Mouse (Mus musculus): ENCODE data around the gene P2ry10b. TPM values are rescaled to one million over a fixed set of nuclear protein-coding genes. Genes with fewer than 3 reads are reported as not detected.

Gene P2ry10b
- 0.47 and 0.72 TPM in 2 replicates for polyA plus RNA-seq (2014; fragmentation: Nextera tagmentation; extraction: Ambion mirVana)

DNA sequence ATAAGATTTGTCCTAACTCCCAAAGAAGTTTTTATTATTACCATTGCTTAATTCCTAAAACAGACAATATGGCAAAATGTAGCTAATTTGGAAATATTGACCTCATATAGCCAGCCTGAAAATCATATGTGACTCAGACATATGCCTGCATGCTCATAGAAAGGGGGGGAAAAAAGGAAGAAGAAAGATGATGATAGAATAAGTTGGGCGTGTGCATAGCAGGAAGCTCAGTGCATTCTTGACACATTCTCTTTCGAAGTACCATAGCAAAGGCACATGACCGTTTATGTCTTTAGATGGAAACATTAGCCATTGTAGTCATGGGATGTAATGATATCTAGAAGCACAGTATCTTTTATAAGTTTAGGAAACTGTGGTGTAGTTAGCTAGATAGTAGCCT lies at the start of gene P2ry10b:
P2ry10b (plus strand) TSS at position 247 of the 400 bp plus-strand sequence.
- Histone ChIP-seq H3K27me3 (ENCODE audit: control insufficient read depth, insufficient read depth, low read length) (no peaks in the 10 kb centered on the region), H3K9me3 (ENCODE audit: control insufficient read depth, low read length) (no peaks in the 10 kb centered on the region), H3K4me2 (replicated peaks; ENCODE audit: low read depth, low read length) (no peak within 1 kb of the TSS), H3K27ac (ENCODE audit: low read depth, low read length) (no peak within 1 kb of the TSS), H3K4me1 (ENCODE audit: control insufficient read depth, insufficient read depth, low read length) (no peaks in the 10 kb centered on the region), H3K36me3 (ENCODE audit: control insufficient read depth, insufficient read depth, low read length) (no peaks in the 10 kb centered on the region), H3K4me3 (ENCODE audit: low read length) (no peak within 1 kb of the TSS), H3K9ac (ENCODE audit: low read depth, low read length) (no peak within 1 kb of the TSS)
- WGBS = 90% methylated on average over 3 of the region's 3 CpGs
- no peak for ATAC-seq (ENCODE audit: low FRiP score, low TSS enrichment)

DNA sequence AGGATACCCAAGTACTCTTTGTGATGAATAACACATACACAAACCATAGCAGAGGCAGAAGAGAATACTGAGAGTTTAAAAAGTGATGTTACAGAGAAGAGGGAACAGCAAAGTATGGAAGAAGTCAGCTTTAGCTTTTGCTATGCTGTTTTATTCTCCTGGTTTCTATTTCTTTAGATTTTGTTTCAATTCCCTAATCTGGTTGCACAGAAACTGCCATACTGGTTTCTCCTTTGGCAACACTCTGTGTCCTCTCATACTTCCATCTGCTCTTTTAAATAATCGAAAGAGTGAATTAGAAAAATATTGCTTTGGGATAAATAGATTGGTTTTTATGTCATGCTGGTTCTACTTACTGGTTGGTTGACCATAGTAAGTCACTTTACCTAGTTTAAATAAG lies 32.4 kb upstream of the P2ry10b start:
- Histone ChIP-seq H3K4me2 (replicated peaks; ENCODE audit: low read depth, low read length) (no peak overlapping the region), H3K9ac (ENCODE audit: low read depth, low read length) (no peak overlapping the region), H3K36me3 (ENCODE audit: control insufficient read depth, insufficient read depth, low read length) (no peaks in the 10 kb centered on the region), H3K27ac (ENCODE audit: low read depth, low read length) (no peak overlapping the region), H3K27me3 (ENCODE audit: control insufficient read depth, insufficient read depth, low read length) (no peaks in the 10 kb centered on the region), H3K4me1 (ENCODE audit: control insufficient read depth, insufficient read depth, low read length) (no peaks in the 10 kb centered on the region), H3K4me3 (ENCODE audit: low read length) (no peak overlapping the region), H3K9me3 (ENCODE audit: control insufficient read depth, low read length) (no peaks in the 10 kb centered on the region)
- ATAC-seq (ENCODE audit: low FRiP score, low TSS enrichment) = no peak
- 93% methylated on average over 1 of the region's 1 CpGs for WGBS

DNA sequence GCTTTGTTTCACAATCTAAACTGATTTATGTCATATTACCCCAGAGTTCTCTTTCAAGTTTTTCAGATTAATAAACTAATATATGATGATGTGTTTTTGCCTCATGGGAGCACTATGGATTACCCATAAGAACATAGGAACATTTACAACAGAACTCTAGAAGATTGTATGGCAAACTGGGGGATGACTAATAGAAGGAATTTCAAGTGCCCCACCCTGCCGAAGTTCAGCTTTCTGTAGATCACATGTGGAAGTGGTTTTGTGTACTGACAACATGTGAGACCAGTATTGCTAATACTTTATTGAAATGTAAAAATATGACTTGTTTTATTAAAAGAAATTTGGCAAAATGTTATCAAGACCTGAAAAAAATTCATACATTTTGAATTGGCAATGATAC lies 31.7 kb upstream of the P2ry10b start:
- no peak overlapping the region for H3K4me2 ChIP-seq (replicated peaks; ENCODE audit: low read depth, low read length)
- ATAC-seq (ENCODE audit: low FRiP score, low TSS enrichment) = no peak
- no peak overlapping the region for H3K4me3 ChIP-seq (ENCODE audit: low read length)
- no peak overlapping the region for H3K27ac ChIP-seq (ENCODE audit: low read depth, low read length)
- no peaks in the 10 kb centered on the region for H3K4me1 ChIP-seq (ENCODE audit: control insufficient read depth, insufficient read depth, low read length)
- WGBS = 91% methylated on average over 1 of the region's 1 CpGs
- no peaks in the 10 kb centered on the region for H3K36me3 ChIP-seq (ENCODE audit: control insufficient read depth, insufficient read depth, low read length)
- no peaks in the 10 kb centered on the region for H3K9me3 ChIP-seq (ENCODE audit: control insufficient read depth, low read length)
- H3K9ac ChIP-seq (ENCODE audit: low read depth, low read length) = no peak overlapping the region
- H3K27me3 ChIP-seq (ENCODE audit: control insufficient read depth, insufficient read depth, low read length) = no peaks in the 10 kb centered on the region

DNA sequence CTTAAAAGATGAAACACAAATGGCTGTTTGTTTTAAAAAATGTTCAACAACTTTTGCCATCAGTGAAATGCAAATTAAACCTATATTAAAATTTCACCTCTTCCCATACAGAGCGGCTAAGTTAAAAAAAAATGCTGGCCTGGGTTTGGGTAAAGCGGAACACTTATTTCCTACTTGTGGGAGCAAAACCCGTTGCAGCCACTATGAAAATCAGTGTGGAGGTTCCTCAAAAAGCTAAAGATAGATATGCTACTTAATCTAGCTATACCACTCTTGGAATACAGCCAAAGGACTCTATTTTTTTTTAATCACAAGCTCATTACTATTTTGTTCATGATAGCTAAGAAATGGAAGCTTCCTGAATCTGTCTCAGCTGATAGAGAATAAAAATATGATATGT lies 5.5 kb upstream of the P2ry10b start:
- Histone ChIP-seq H3K27me3 (ENCODE audit: control insufficient read depth, insufficient read depth, low read length) (no peaks in the 10 kb centered on the region), H3K36me3 (ENCODE audit: control insufficient read depth, insufficient read depth, low read length) (no peaks in the 10 kb centered on the region), H3K9ac (ENCODE audit: low read depth, low read length) (no peak overlapping the region), H3K4me3 (ENCODE audit: low read length) (no peak overlapping the region), H3K4me1 (ENCODE audit: control insufficient read depth, insufficient read depth, low read length) (no peaks in the 10 kb centered on the region), H3K27ac (ENCODE audit: low read depth, low read length) (no peak overlapping the region), H3K9me3 (ENCODE audit: control insufficient read depth, low read length) (no peaks in the 10 kb centered on the region), H3K4me2 (replicated peaks; ENCODE audit: low read depth, low read length) (no peak overlapping the region)
- no peak for ATAC-seq (ENCODE audit: low FRiP score, low TSS enrichment)
- 82% methylated on average over 3 of the region's 3 CpGs for WGBS

DNA sequence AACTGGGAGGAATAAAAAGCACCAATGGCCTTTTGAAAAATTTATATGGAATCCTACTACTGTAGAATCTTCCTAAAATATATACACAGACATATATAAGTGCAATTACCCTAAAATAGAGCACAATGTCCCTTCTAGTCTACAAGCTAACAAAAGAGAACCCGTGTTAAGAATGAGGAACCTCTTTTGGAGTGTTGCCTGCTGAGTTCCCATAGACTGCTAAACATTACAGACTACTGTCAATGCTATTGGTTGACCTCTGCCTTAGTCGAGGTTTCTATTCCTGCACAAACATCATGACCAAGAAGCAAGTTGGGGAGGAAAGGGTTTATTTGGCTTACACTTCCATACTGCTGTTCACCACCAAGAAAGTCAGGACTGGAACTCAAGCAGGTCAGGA lies 4.8 kb upstream of the P2ry10b start:
- H3K27me3 ChIP-seq (ENCODE audit: control insufficient read depth, insufficient read depth, low read length) = no peaks in the 10 kb centered on the region
- no peak overlapping the region for H3K9ac ChIP-seq (ENCODE audit: low read depth, low read length)
- no peak overlapping the region for H3K4me2 ChIP-seq (replicated peaks; ENCODE audit: low read depth, low read length)
- WGBS = 72% methylated on average over 2 of the region's 2 CpGs
- no peaks in the 10 kb centered on the region for H3K9me3 ChIP-seq (ENCODE audit: control insufficient read depth, low read length)
- no peaks in the 10 kb centered on the region for H3K36me3 ChIP-seq (ENCODE audit: control insufficient read depth, insufficient read depth, low read length)
- H3K4me1 ChIP-seq (ENCODE audit: control insufficient read depth, insufficient read depth, low read length) = no peaks in the 10 kb centered on the region
- H3K4me3 ChIP-seq (ENCODE audit: low read length) = no peak overlapping the region
- no peak overlapping the region for H3K27ac ChIP-seq (ENCODE audit: low read depth, low read length)
- ATAC-seq (ENCODE audit: low FRiP score, low TSS enrichment) = no peak

DNA sequence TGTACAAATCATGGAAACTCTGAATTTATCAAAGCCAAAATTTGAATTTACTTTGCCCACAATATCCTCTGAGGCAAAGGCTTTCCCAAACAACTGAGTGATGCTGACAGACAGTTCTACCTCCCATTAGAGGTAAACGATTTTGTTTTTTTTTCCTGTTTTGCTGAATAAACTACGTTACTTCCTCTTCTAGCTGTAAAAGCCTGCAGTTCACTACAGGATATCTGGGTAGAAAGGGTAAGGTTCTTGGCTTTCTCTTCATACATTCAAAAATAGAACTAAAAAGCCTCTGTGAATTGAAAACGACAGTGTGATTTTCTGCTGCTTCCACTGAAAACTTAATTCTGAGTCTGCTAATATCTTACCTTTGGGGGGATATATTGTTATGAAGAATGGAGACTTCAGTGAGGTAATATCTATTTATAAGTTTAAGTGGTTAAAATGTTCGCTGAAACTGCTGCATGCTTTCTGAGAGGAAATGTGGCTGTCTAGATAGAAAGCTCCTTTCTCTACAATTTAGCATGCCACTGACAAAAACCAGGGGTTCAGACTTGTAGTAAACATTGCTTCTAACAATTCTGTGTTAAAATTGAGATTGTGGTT lies 765 bp downstream of the P2ry10b start:
- Histone ChIP-seq H3K36me3 (ENCODE audit: control insufficient read depth, insufficient read depth, low read length) (no peaks in the 10 kb centered on the region), H3K27me3 (ENCODE audit: control insufficient read depth, insufficient read depth, low read length) (no peaks in the 10 kb centered on the region), H3K27ac (ENCODE audit: low read depth, low read length) (no peak overlapping the region), H3K4me2 (replicated peaks; ENCODE audit: low read depth, low read length) (no peak overlapping the region), H3K9ac (ENCODE audit: low read depth, low read length) (no peak overlapping the region), H3K9me3 (ENCODE audit: control insufficient read depth, low read length) (no peaks in the 10 kb centered on the region), H3K4me3 (ENCODE audit: low read length) (no peak overlapping the region), H3K4me1 (ENCODE audit: control insufficient read depth, insufficient read depth, low read length) (no peaks in the 10 kb centered on the region)
- 72% methylated on average over 4 of the region's 4 CpGs for WGBS
- no peak for ATAC-seq (ENCODE audit: low FRiP score, low TSS enrichment)

DNA sequence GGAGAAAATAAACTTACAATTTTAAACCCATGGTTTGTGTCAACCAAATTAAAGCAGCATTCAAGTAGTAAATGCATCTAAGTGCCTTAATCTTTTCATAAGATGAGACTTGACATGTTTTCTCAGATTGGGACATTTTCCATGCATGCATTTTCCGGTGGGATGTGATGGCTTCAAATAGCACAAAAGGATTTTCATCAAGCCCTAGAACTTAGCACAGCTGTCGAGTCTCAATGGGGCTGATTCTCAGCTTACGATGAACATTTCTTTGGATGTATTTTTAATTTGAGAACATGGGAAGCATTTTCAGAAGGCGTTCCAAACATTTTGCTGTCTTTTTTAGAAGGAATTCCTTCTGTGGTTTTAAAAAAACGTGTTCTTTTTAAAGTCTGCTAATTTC lies 1.3 kb downstream of the P2ry10b start:
- Histone ChIP-seq H3K27ac (ENCODE audit: low read depth, low read length) (no peak overlapping the region), H3K9me3 (ENCODE audit: control insufficient read depth, low read length) (no peaks in the 10 kb centered on the region), H3K27me3 (ENCODE audit: control insufficient read depth, insufficient read depth, low read length) (no peaks in the 10 kb centered on the region), H3K4me3 (ENCODE audit: low read length) (no peak overlapping the region), H3K36me3 (ENCODE audit: control insufficient read depth, insufficient read depth, low read length) (no peaks in the 10 kb centered on the region), H3K4me1 (ENCODE audit: control insufficient read depth, insufficient read depth, low read length) (no peaks in the 10 kb centered on the region), H3K9ac (ENCODE audit: low read depth, low read length) (no peak overlapping the region), H3K4me2 (replicated peaks; ENCODE audit: low read depth, low read length) (no peak overlapping the region)
- 66% methylated on average over 5 of the region's 5 CpGs for WGBS
- no peak for ATAC-seq (ENCODE audit: low FRiP score, low TSS enrichment)

DNA sequence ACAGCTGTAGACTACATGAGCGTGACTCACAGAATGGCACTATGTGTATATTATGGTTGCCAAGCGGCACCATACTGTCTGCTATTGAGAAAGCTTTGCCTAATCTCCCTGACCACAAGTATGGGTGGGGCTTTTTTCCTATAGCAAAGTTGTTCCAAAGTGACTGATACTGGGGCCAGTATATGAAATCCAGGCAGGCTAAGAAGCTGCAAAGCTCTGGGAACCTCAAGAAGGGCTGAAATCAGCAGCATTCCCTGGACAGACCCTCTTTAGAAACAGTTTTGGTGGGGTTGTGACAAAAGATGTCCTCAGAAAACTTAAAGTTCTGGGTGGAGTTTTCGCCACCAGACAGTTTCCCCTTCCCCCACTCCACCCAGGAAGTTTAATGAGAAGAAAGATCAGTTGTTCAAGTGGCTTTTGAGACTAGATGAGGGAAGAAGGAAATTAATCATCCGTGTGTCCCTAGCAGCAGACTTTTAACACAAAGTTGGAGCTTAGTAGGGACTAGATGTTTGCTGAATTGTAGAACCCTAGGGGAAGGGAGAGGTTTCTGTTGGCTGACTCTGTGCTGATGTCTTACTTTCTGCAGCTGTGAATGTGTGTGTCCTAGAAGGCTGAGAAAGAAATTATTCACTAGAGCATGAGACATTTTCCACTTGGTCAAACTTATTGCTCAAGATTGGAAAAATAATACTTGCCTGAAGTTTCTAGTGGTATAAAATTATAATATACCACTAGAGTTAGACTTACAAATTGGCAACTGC lies 2.2 kb downstream of the P2ry10b start:
- H3K27me3 ChIP-seq (ENCODE audit: control insufficient read depth, insufficient read depth, low read length) = no peaks in the 10 kb centered on the region
- 75% methylated on average over 4 of the region's 4 CpGs for WGBS
- no peaks in the 10 kb centered on the region for H3K4me1 ChIP-seq (ENCODE audit: control insufficient read depth, insufficient read depth, low read length)
- H3K9me3 ChIP-seq (ENCODE audit: control insufficient read depth, low read length) = no peaks in the 10 kb centered on the region
- no peak overlapping the region for H3K4me3 ChIP-seq (ENCODE audit: low read length)
- no peak overlapping the region for H3K27ac ChIP-seq (ENCODE audit: low read depth, low read length)
- ATAC-seq (ENCODE audit: low FRiP score, low TSS enrichment) = no peak
- no peaks in the 10 kb centered on the region for H3K36me3 ChIP-seq (ENCODE audit: control insufficient read depth, insufficient read depth, low read length)
- H3K4me2 ChIP-seq (replicated peaks; ENCODE audit: low read depth, low read length) = no peak overlapping the region
- H3K9ac ChIP-seq (ENCODE audit: low read depth, low read length) = no peak overlapping the region

DNA sequence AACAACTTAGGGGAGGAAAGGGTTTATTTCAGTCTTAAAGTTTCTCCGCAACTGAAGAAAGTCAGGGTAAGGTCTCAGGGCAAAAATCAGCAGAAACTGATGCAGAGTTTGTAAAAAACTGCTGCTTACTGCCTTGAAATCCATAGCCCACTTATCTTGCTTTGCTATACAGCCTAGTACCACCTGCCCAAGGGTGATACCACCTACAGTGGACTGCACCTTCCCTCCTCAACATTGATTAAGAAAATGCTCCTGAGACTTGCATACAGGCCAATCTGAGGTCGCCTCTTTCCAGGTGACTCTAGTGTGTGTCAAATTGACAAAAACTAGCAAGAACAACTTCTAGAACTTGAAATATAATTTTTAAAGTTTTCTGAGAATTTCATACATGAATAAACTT lies 7.3 kb downstream of the P2ry10b start:
- 68% methylated on average over 2 of the region's 2 CpGs for WGBS
- Histone ChIP-seq H3K4me3 (ENCODE audit: low read length) (no peak overlapping the region), H3K9me3 (ENCODE audit: control insufficient read depth, low read length) (no peaks in the 10 kb centered on the region), H3K27me3 (ENCODE audit: control insufficient read depth, insufficient read depth, low read length) (no peaks in the 10 kb centered on the region), H3K9ac (ENCODE audit: low read depth, low read length) (no peak overlapping the region), H3K4me2 (replicated peaks; ENCODE audit: low read depth, low read length) (no peak overlapping the region), H3K36me3 (ENCODE audit: control insufficient read depth, insufficient read depth, low read length) (no peaks in the 10 kb centered on the region), H3K4me1 (ENCODE audit: control insufficient read depth, insufficient read depth, low read length) (no peaks in the 10 kb centered on the region), H3K27ac (ENCODE audit: low read depth, low read length) (no peak overlapping the region)
- ATAC-seq (ENCODE audit: low FRiP score, low TSS enrichment) = no peak

Measured in kidney, embryonic 14.5 days (tissue).